Mouse (Mus musculus) G1E (cell line): Measurements from ENCODE around the gene Tusc2.

Experiments
- GATA1 ChIP-seq: IDR thresholded peaks from 2 replicates; pipeline ENCODE4 v1.6.1; 2012; ENCODE audit warnings: borderline replicate concordance, low read length, inconsistent platforms, mixed read lengths
- GATA2 ChIP-seq: IDR thresholded peaks from 2 replicates; pipeline ENCODE4 v1.6.1; 2012; ENCODE audit warnings: low read depth, low read length, inconsistent platforms, borderline replicate concordance

GRCm38 (mm10) chr9:107563029-107563581, at the start of gene Tusc2:
- TF ChIP-seq GATA1 = no peak
- no peak for TF ChIP-seq GATA2
